Mouse (Mus musculus): Measurements from ENCODE around the gene Dpp4. TPM values are rescaled to one million over a fixed set of nuclear protein-coding genes. Genes with fewer than 3 reads are reported as not detected.

Gene Dpp4
- polyA plus RNA-seq, 1 experiment from 2014 or later, result 125 TPM

DNA sequence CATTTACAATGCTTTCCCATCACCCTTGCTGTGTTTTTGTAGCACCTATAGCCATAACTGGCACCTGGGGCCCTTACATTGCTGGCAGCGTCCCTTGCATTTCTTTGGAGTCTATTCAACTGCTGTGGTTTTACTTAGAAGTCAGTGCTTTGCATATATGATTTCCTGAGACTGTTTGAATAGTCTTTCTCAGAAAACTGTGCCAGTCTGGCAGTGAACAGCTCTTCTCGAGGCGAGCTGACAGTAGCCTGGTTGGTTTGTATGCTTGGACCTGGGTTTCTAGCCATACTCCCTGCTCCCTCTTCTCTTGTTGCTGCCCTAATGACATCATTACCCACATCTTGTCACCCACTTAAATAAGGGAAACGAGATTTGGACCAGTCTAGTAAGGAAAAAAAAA, 80.1 kb downstream of the Dpp4 start:
- ATAC-seq (ENCODE audit: low FRiP score, low TSS enrichment), result no peak
- no peak overlapping the region for H3K4me2 ChIP-seq (replicated peaks; ENCODE audit: low read depth, low read length)
- no peak overlapping the region for H3K9ac ChIP-seq (replicated peaks; ENCODE audit: low read length)
- no peak overlapping the region for H3K4me3 ChIP-seq (ENCODE audit: low read length)
- no peaks in the 10 kb centered on the region for H3K9me3 ChIP-seq (ENCODE audit: low read length)
- H3K27ac ChIP-seq (ENCODE audit: low read length), result no peak overlapping the region
- H3K27me3 ChIP-seq (ENCODE audit: insufficient read depth, low read length), result no peaks in the 10 kb centered on the region
- no peaks in the 10 kb centered on the region for H3K4me1 ChIP-seq (ENCODE audit: insufficient read depth, low read length)
- H3K36me3 ChIP-seq (ENCODE audit: insufficient read depth, low read length), result no peaks in the 10 kb centered on the region
- 68% methylated on average over 4 of the region's 4 CpGs for WGBS

GRCm38 (mm10) chr2:62325388-62325787, 86.6 kb downstream of the Dpp4 start:
- H3K9ac ChIP-seq (replicated peaks; ENCODE audit: low read length), result no peak overlapping the region
- H3K27me3 ChIP-seq (ENCODE audit: insufficient read depth, low read length), result no peaks in the 10 kb centered on the region
- no peak overlapping the region for H3K27ac ChIP-seq (ENCODE audit: low read length)
- H3K9me3 ChIP-seq (ENCODE audit: low read length), result no peaks in the 10 kb centered on the region
- ATAC-seq (ENCODE audit: low FRiP score, low TSS enrichment), result no peak
- H3K4me2 ChIP-seq (replicated peaks; ENCODE audit: low read depth, low read length), result no peak overlapping the region
- no peaks in the 10 kb centered on the region for H3K36me3 ChIP-seq (ENCODE audit: insufficient read depth, low read length)
- no peak overlapping the region for H3K4me3 ChIP-seq (ENCODE audit: low read length)
- no peaks in the 10 kb centered on the region for H3K4me1 ChIP-seq (ENCODE audit: insufficient read depth, low read length)
- 83% methylated on average over 2 of the region's 2 CpGs for WGBS

GRCm38 (mm10) chr2:62323078-62323637, 88.9 kb downstream of the Dpp4 start:
- H3K9ac ChIP-seq (replicated peaks; ENCODE audit: low read length), result no peak overlapping the region
- H3K4me1 ChIP-seq (ENCODE audit: insufficient read depth, low read length), result no peaks in the 10 kb centered on the region
- no peaks in the 10 kb centered on the region for H3K27me3 ChIP-seq (ENCODE audit: insufficient read depth, low read length)
- 85% methylated on average over 9 of the region's 9 CpGs for WGBS
- no peak for ATAC-seq (ENCODE audit: low FRiP score, low TSS enrichment)
- H3K4me2 ChIP-seq (replicated peaks; ENCODE audit: low read depth, low read length), result no peak overlapping the region
- H3K9me3 ChIP-seq (ENCODE audit: low read length), result no peaks in the 10 kb centered on the region
- H3K4me3 ChIP-seq (ENCODE audit: low read length), result no peak overlapping the region
- H3K36me3 ChIP-seq (ENCODE audit: insufficient read depth, low read length), result no peaks in the 10 kb centered on the region
- no peak overlapping the region for H3K27ac ChIP-seq (ENCODE audit: low read length)

- Histone ChIP-seq H3K27me3 (ENCODE audit: insufficient read depth, low read length) (no peaks in the 10 kb centered on the region), H3K4me2 (replicated peaks; ENCODE audit: low read depth, low read length) (no peak overlapping the region), H3K4me1 (ENCODE audit: insufficient read depth, low read length) (no peaks in the 10 kb centered on the region), H3K9me3 (ENCODE audit: low read length) (no peaks in the 10 kb centered on the region), H3K4me3 (ENCODE audit: low read length) (no peak overlapping the region), H3K27ac (ENCODE audit: low read length) (no peak overlapping the region), H3K9ac (replicated peaks; ENCODE audit: low read length) (no peak overlapping the region), H3K36me3 (ENCODE audit: insufficient read depth, low read length) (no peaks in the 10 kb centered on the region)
- whole genome bisulfite sequencing, result 85% methylated on average over 3 of the region's 3 CpGs
- ATAC-seq (ENCODE audit: low FRiP score, low TSS enrichment), result no peak
These were observed 92.5 kb downstream of the Dpp4 start for GRCm38 (mm10) chr2:62319489-62319888.

DNA sequence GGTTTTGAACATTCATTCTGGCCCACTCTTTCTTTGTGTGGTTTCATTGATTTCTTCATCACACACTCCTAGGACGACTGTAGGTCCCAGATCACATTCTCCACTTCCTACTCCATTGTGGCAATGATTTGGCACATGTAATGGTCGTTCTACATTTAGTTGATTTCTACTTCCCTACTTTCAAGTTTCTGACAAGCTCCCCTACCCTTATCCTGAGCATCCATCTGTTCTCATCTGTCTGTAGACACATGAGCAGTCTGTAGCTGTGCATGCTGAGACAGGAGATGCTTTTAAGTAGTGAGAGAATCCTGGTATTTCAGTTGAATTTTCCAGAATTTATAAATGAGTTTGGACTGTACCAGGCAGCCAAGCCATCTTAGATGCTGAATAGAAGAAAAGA, 95.1 kb downstream of the Dpp4 start:
- Histone ChIP-seq H3K9me3 (ENCODE audit: low read length) (no peaks in the 10 kb centered on the region), H3K4me3 (ENCODE audit: low read length) (no peak overlapping the region), H3K4me2 (replicated peaks; ENCODE audit: low read depth, low read length) (no peak overlapping the region), H3K27me3 (ENCODE audit: insufficient read depth, low read length) (no peaks in the 10 kb centered on the region), H3K9ac (replicated peaks; ENCODE audit: low read length) (no peak overlapping the region), H3K27ac (ENCODE audit: low read length) (no peak overlapping the region), H3K36me3 (ENCODE audit: insufficient read depth, low read length) (no peaks in the 10 kb centered on the region), H3K4me1 (ENCODE audit: insufficient read depth, low read length) (no peaks in the 10 kb centered on the region)
- 85% methylated on average over 2 of the region's 2 CpGs for WGBS
- no peak for ATAC-seq (ENCODE audit: low FRiP score, low TSS enrichment)

GRCm38 (mm10) chr2:62307477-62307876, 104.6 kb downstream of the Dpp4 start:
- Histone ChIP-seq H3K27ac (ENCODE audit: low read length) (no peak overlapping the region), H3K4me1 (ENCODE audit: insufficient read depth, low read length) (no peaks in the 10 kb centered on the region), H3K36me3 (ENCODE audit: insufficient read depth, low read length) (no peaks in the 10 kb centered on the region), H3K9me3 (ENCODE audit: low read length) (no peaks in the 10 kb centered on the region), H3K4me3 (ENCODE audit: low read length) (no peak overlapping the region), H3K9ac (replicated peaks; ENCODE audit: low read length) (no peak overlapping the region), H3K4me2 (replicated peaks; ENCODE audit: low read depth, low read length) (no peak overlapping the region), H3K27me3 (ENCODE audit: insufficient read depth, low read length) (no peaks in the 10 kb centered on the region)
- ATAC-seq (ENCODE audit: low FRiP score, low TSS enrichment), result no peak
- WGBS, result 87% methylated on average over 2 of the region's 2 CpGs

DNA sequence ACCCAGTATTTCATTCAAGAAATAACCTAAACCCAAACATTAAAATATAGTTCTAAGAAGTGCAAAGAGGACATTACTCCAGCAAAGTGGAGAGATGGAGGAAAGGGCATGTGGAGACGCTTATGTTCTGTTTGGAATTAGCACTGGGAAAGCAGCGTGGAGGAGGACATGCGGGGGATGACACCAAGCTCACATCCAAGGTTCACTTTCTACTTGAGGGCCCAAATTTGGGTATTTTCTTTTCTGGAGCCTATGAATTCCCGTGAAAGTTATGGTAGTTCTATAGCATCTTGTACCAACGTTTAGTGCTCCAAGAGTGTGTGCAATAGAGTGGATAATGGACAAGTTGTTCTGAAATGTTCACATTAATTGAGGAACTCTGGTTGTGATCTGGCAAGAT, 105.1 kb downstream of the Dpp4 start:
- Histone ChIP-seq H3K27ac (ENCODE audit: low read length) (no peak overlapping the region), H3K4me2 (replicated peaks; ENCODE audit: low read depth, low read length) (no peak overlapping the region), H3K27me3 (ENCODE audit: insufficient read depth, low read length) (no peaks in the 10 kb centered on the region), H3K9me3 (ENCODE audit: low read length) (no peaks in the 10 kb centered on the region), H3K36me3 (ENCODE audit: insufficient read depth, low read length) (no peaks in the 10 kb centered on the region), H3K4me1 (ENCODE audit: insufficient read depth, low read length) (no peaks in the 10 kb centered on the region), H3K9ac (replicated peaks; ENCODE audit: low read length) (no peak overlapping the region), H3K4me3 (ENCODE audit: low read length) (no peak overlapping the region)
- WGBS, result 76% methylated on average over 5 of the region's 5 CpGs
- ATAC-seq (ENCODE audit: low FRiP score, low TSS enrichment), result no peak

DNA sequence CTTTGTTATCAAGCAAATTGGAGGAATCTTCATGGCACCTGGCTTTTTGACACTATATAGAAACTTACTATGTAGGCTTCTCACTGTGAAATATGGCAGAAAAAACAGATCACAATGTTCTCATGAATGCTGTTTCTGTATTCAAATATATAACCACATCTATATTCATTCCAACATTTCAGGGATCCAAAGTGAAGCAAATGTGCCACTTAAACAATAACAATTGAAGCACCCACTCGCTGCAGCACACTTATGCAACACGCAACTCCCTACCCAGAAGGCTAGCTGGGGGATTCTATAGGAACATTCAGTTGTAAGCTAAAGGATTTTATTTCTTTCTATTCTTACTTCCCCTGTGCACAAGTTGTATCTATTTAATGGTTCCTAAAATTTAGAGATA, 110.3 kb downstream of the Dpp4 start:
- no peak for ATAC-seq (ENCODE audit: low FRiP score, low TSS enrichment)
- H3K4me1 ChIP-seq (ENCODE audit: insufficient read depth, low read length), result no peaks in the 10 kb centered on the region
- no peak overlapping the region for H3K9ac ChIP-seq (replicated peaks; ENCODE audit: low read length)
- H3K27me3 ChIP-seq (ENCODE audit: insufficient read depth, low read length), result no peaks in the 10 kb centered on the region
- no peaks in the 10 kb centered on the region for H3K36me3 ChIP-seq (ENCODE audit: insufficient read depth, low read length)
- no peak overlapping the region for H3K27ac ChIP-seq (ENCODE audit: low read length)
- 98% methylated on average over 2 of the region's 2 CpGs for WGBS
- no peak overlapping the region for H3K4me3 ChIP-seq (ENCODE audit: low read length)
- no peaks in the 10 kb centered on the region for H3K9me3 ChIP-seq (ENCODE audit: low read length)
- H3K4me2 ChIP-seq (replicated peaks; ENCODE audit: low read depth, low read length), result no peak overlapping the region

DNA sequence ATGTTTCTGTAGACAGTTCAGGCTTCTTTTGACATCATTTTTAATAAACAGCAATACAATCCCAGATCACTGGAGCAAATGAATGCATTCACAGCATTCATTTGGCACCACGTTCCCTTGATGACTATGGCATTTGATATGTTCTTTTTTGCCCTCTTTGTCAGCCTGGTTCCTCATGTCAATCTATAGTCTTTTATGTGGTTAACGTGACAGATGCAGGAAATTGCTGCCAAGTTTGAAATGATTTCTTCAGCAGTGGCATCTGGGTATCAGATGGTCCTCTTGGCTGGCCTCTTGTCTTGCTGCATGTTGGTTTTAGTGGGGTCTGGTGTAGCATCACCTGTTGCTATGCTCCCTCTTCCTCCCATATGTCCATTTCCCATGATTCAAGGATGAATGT, 118.2 kb downstream of the Dpp4 start:
- H3K9ac ChIP-seq (replicated peaks; ENCODE audit: low read length), result no peak overlapping the region
- no peaks in the 10 kb centered on the region for H3K9me3 ChIP-seq (ENCODE audit: low read length)
- no peaks in the 10 kb centered on the region for H3K27me3 ChIP-seq (ENCODE audit: insufficient read depth, low read length)
- H3K4me3 ChIP-seq (ENCODE audit: low read length), result no peak overlapping the region
- H3K4me2 ChIP-seq (replicated peaks; ENCODE audit: low read depth, low read length), result no peak overlapping the region
- ATAC-seq (ENCODE audit: low FRiP score, low TSS enrichment), result no peak
- H3K36me3 ChIP-seq (ENCODE audit: insufficient read depth, low read length), result no peaks in the 10 kb centered on the region
- no peaks in the 10 kb centered on the region for H3K4me1 ChIP-seq (ENCODE audit: insufficient read depth, low read length)
- no peak overlapping the region for H3K27ac ChIP-seq (ENCODE audit: low read length)
- 61% methylated on average over 2 of the region's 2 CpGs for WGBS

DNA sequence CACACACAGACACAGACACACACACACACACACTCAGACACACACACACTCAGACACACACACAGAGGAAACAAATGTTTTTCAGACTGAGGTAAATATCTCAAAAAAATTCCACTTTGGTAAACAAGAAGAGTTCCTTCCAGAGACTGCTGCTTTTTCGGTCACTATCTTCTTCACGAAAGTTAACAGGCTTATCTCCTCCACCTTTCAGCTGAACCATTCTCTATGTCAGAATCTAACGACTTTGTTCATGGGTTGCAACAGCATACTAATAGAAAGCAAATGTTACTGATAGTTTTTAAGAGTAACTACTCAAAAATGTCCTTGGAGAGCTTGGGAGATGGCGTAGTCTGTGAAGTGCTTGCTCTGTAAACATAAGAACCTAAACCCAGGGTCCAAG, 124.5 kb downstream of the Dpp4 start:
- WGBS, result 74% methylated on average over 4 of the region's 4 CpGs
- no peak overlapping the region for H3K4me2 ChIP-seq (replicated peaks; ENCODE audit: low read depth, low read length)
- H3K27me3 ChIP-seq (ENCODE audit: insufficient read depth, low read length), result no peaks in the 10 kb centered on the region
- H3K9me3 ChIP-seq (ENCODE audit: low read length), result no peaks in the 10 kb centered on the region
- ATAC-seq (ENCODE audit: low FRiP score, low TSS enrichment), result no peak
- H3K9ac ChIP-seq (replicated peaks; ENCODE audit: low read length), result no peak overlapping the region
- H3K36me3 ChIP-seq (ENCODE audit: insufficient read depth, low read length), result no peaks in the 10 kb centered on the region
- H3K27ac ChIP-seq (ENCODE audit: low read length), result no peak overlapping the region
- H3K4me3 ChIP-seq (ENCODE audit: low read length), result no peak overlapping the region
- no peaks in the 10 kb centered on the region for H3K4me1 ChIP-seq (ENCODE audit: insufficient read depth, low read length)

Measured in kidney, embryonic 16.5 days (tissue).